Mouse (Mus musculus) forebrain, embryonic 15.5 days (tissue): ENCODE data around the gene Mrgprx2. TPM values are rescaled to one million over a fixed set of nuclear protein-coding genes. Genes with fewer than 3 reads are reported as not detected.
"Not testable (repeated sequence)": the region's sequence is repeated elsewhere in the genome, so short reads cannot be mapped to it uniquely, and the experiment has no call there.

Source experiments
- ATAC-seq: fragments of 200-750 bp; cut with Nextera tagmentation; replicated peaks from 2 replicates; pipeline ENCODE4 v1.8.0; 2017; ENCODE audit warnings: mild to moderate bottlenecking, moderate TSS enrichment, moderate library complexity
- H3K27ac ChIP-seq: fragments of 300-500 bp; sonication (generic); replicated peaks from 2 replicates; pipeline ENCODE4 v1.5.1; 2015; ENCODE audit warnings: mild to moderate bottlenecking, inconsistent platforms
- H3K27me3 ChIP-seq: fragments of 300-500 bp; sonication (generic); 2 replicates; pipeline ENCODE4 v1.6.1; 2015; ENCODE audit warnings: inconsistent platforms
- H3K36me3 ChIP-seq: fragments of 300-500 bp; sonication (generic); 2 replicates; pipeline ENCODE4 v1.6.1; 2015; ENCODE audit warnings: mild to moderate bottlenecking, inconsistent platforms
- H3K4me1 ChIP-seq: fragments of 300-500 bp; sonication (generic); 2 replicates; pipeline ENCODE4 v1.6.1; 2015; ENCODE audit warnings: inconsistent platforms
- H3K4me2 ChIP-seq: fragments of 300-500 bp; sonication (generic); replicated peaks from 2 replicates; pipeline ENCODE4 v1.6.1; 2015; ENCODE audit warnings: mild to moderate bottlenecking, inconsistent platforms
- H3K4me3 ChIP-seq: fragments of 300-500 bp; sonication (generic); 2 replicates; pipeline ENCODE4 v1.5.1; 2015; ENCODE audit warnings: mild to moderate bottlenecking, inconsistent platforms
- H3K9ac ChIP-seq: fragments of 300-500 bp; sonication (generic); replicated peaks from 2 replicates; pipeline ENCODE4 v1.6.1; 2015; ENCODE audit warnings: mild to moderate bottlenecking, inconsistent platforms
- H3K9me3 ChIP-seq: fragments of 300-500 bp; sonication (generic); 2 replicates; pipeline ENCODE4 v1.6.1; 2016; ENCODE audit warnings: inconsistent platforms
- WGBS: fragments of 180-500 bp; shearing (Covaris S2); methylation state at CpG from one replicate; pipeline ENCODE4 v1.1.7; 2015; ENCODE audit warnings: mixed read lengths; 5-methylcytosine and 5-hydroxymethylcytosine counted together
- polyA plus RNA-seq: library from polyadenylated mRNA; unstranded; fragments of >200 nt; fragmentation: Nextera tagmentation; extraction: Ambion mirVana; gene quantifications from 2 replicates; pipeline ENCODE4 v1.2.1, GENCODE M21; 2015

Gene Mrgprx2
- polyA plus RNA-seq: not detected in 2 replicates

DNA sequence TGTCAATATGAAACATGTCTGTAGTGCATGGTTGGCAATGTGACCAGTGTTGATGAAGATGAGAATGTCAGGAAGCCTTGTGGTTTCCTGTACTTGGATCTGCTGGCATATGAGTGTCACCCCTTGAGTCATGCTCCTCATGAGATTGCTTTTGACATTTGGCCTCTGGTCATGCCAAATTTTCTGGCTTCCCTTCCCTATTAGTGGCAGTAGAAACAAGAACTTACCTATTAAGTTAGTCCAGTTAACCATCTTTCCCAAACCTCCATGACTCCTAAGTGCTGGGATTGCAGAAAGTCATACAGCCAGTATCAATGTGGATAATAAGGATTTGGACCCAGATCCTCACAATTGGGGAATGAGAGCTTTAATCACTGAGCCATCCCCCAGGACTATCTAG is at the start of gene Mrgprx2:
Gene Mrgprx2 (minus strand): TSS at position 101 of the 400 bp plus-strand sequence.
- Histone ChIP-seq H3K9me3 (peaks cover 17% of the 10 kb centered on the region), H3K27me3 (no peaks in the 10 kb centered on the region), H3K4me1 (no peaks in the 10 kb centered on the region), H3K4me2 (no peak within 1 kb of the TSS), H3K4me3 (no peak within 1 kb of the TSS), H3K27ac (no peak within 1 kb of the TSS), H3K9ac (no peak within 1 kb of the TSS), H3K36me3 (no peaks in the 10 kb centered on the region)
- ATAC-seq: no peak

DNA sequence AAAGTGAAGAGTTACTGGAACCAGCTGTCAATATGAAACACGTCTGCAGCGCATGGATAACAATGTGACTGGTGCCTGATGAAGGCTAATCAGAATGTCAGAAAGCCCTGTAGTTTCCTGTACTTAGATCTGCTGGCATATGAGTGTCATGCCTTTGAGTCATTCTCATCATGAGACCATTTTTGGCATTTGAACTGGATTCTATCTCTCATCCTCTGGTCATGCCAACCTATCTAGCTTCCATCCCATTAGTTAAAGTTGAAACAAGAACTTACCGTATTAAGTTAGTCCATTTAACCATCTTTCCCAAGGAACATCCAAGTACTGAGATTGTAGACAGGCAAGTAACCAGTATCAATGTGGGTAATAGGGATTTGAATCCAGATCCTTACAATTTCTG is 42.9 kb downstream of the Mrgprx2 start, which contains the start of gene Mrgprb1:
Gene Mrgprb1 (minus strand): TSS at position 101 of the 400 bp plus-strand sequence.
- ATAC-seq: no peak
- Histone ChIP-seq H3K4me2 (no peak within 1 kb of the TSS), H3K4me1 (no peaks in the 10 kb centered on the region), H3K4me3 (no peak within 1 kb of the TSS), H3K27me3 (no peaks in the 10 kb centered on the region), H3K36me3 (no peaks in the 10 kb centered on the region), H3K27ac (no peak within 1 kb of the TSS), H3K9ac (no peak within 1 kb of the TSS), H3K9me3 (peaks cover 19% of the 10 kb centered on the region)
- WGBS: 90% methylated on average over 3 of the region's 3 CpGs

DNA sequence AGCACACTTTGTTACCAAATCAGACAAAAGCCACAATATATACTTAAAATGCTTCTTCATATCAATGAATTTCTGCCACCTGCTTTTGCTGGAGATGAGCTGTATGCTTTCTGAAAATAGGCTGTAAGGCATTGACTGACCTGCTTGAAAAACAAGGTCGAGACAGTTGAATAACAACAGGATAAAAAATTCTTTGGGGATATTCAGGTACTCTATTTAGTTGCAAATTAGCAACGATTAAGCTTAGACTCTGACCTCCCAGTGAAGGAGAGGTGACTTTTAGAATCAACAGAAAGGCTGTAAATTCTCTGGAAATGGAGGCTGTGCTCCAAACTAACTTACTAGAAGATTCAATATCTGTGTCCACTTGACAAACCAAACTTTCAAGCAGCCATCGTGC is 62.5 kb downstream of the Mrgprx2 start:
- H3K36me3 ChIP-seq: no peaks in the 10 kb centered on the region
- no peaks in the 10 kb centered on the region for H3K27me3 ChIP-seq
- no peak overlapping the region for H3K4me2 ChIP-seq
- peaks cover 28% of the 10 kb centered on the region for H3K9me3 ChIP-seq
- no peak overlapping the region for H3K9ac ChIP-seq
- ATAC-seq: no peak
- no peaks in the 10 kb centered on the region for H3K4me1 ChIP-seq
- 48% methylated on average over 3 of the region's 3 CpGs for WGBS
- no peak overlapping the region for H3K4me3 ChIP-seq
- no peak overlapping the region for H3K27ac ChIP-seq

DNA sequence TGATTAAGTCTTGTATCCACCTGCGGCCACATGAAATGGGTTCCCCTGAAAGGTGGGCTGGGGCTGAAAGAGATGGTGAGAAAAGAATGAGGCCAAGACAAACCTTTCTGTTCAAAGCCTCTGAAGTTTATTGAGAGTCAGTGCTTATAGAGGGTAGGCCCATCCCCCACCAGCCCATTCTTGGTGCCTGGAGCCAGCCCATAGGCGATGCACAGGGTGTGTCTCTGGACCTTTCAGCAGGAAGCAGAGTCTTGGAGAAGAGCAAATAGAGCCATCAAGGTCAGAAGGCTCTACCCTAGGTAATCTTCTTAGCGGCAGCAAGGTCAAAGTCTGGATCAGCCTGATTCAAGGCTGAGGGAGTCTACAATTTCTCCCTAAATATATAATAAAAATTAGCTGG is 63.2 kb downstream of the Mrgprx2 start:
- H3K27ac ChIP-seq, H3K4me1 ChIP-seq, ATAC-seq, H3K4me2 ChIP-seq, H3K36me3 ChIP-seq, H3K4me3 ChIP-seq, H3K27me3 ChIP-seq, H3K9ac ChIP-seq: not testable (repeated sequence)
- WGBS: 84% methylated on average over 3 of the region's 3 CpGs
- H3K9me3 ChIP-seq: peaks cover 27% of the 10 kb centered on the region; the same call in 1 of the 2 replicates

Other genes with a start within 250 kb of the Mrgprx2 start
- not detected in 2 replicates for gene Mrgprb8, start 110.8 kb downstream of the Mrgprx2 start, polyA plus RNA-seq
- gene Mrgprb1, start 43.0 kb downstream of the Mrgprx2 start, polyA plus RNA-seq: not detected in 2 replicates
- gene Mrgprb2, start 58.8 kb upstream of the Mrgprx2 start, polyA plus RNA-seq: not detected in 2 replicates
- not detected in 2 replicates for gene Mrgprb3, start 144.5 kb upstream of the Mrgprx2 start, polyA plus RNA-seq